Mouse (Mus musculus): ENCODE results near the gene Sfxn1. TPM values are rescaled to one million over a fixed set of nuclear protein-coding genes. Genes with fewer than 3 reads are reported as not detected.

The Sfxn1 gene
- not detected in 2 replicates for polyA plus RNA-seq (2012; ENCODE audit: insufficient read depth, insufficient read length, low replicate concordance, missing spikeins)

DNA sequence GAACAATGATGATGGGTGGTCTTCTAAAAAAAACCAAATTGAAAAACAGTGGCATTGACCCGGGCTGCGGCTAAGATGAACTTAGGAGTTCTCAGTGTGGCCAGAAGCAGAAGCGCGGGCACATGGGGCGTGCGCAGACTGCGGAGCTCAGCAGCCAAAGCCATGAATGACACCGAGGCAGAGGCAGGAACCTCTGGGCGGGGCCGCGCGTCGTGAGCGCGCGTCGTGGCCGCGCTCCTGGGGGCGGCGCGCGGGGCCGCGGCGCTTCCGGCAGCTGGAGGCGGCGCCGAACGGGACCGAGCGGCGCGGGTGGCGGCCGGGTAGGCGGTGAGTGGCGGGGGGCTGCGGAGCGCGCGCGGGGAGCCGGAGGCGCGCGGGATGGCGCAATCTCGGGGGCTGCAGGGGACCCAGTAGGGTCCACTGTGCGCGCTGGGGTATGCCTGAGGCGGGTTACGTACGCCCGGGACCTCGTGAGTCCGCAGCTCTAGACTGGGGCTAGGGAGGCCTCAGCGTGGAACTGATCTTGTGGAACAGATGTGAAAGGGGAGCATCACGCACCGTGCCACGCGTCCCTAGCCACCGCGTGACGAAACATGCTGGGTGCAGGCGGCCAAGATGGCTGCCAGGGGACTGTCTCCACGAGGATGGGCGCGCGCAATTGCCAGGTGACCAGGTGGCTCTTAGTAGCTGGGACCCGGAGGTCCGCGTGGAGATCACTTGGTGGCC is at the start of gene Sfxn1:
Gene Sfxn1 (plus strand): TSS at position 264 of the 726 bp plus-strand sequence.
- under 1% methylated on average over 74 of the region's 74 CpGs for WGBS
- Histone ChIP-seq H3K27ac (ENCODE audit: insufficient read depth, low read depth, low read length) (peak within 1 kb of the TSS; percentile 84), H3K4me3 (ENCODE audit: insufficient read depth, low read depth, low read length) (peak within 1 kb of the TSS; percentile 86), H3K4me1 (ENCODE audit: control insufficient read depth, insufficient read depth, low read length) (no peaks in the 10 kb centered on the region)
- peak; percentile 56; the same call in 1 of the 2 replicates for TF ChIP-seq POLR2A (IDR thresholded peaks at IDR 0.05; ENCODE audit: insufficient read depth, low read depth, low read length)
- no peak for TF ChIP-seq CTCF (IDR thresholded peaks at IDR 0.05; ENCODE audit: insufficient read depth, low read depth, low read length)

DNA sequence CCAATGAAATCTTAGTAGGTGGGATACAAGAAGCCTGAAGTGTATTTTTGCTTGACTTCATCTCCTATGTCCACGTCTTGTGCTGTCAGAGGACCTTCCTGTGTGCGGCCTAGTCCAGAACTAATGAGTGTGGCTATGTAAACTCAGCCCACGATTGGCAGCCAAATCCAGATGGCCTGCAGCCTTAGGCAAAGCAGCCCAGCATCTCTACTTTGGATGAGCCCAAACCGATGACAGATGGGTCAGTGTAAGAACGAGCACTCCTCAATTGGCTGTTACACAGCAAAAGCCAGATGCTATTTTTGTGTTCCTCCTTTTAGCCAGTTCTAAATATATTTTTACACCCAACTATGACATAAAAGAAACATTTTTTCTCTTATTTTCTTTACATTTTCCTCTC is 48.4 kb upstream of the Sfxn1 start:
- 82% methylated on average over 5 of the region's 5 CpGs for WGBS
- H3K4me1 ChIP-seq (ENCODE audit: control insufficient read depth, insufficient read depth, low read length), result no peaks in the 10 kb centered on the region
- H3K4me3 ChIP-seq (ENCODE audit: insufficient read depth, low read depth, low read length), result no peak overlapping the region
- TF ChIP-seq CTCF (IDR thresholded peaks at IDR 0.05; ENCODE audit: insufficient read depth, low read depth, low read length) (no peak), POLR2A (IDR thresholded peaks at IDR 0.05; ENCODE audit: insufficient read depth, low read depth, low read length) (no peak)
- H3K27ac ChIP-seq (ENCODE audit: insufficient read depth, low read depth, low read length), result no peak overlapping the region

DNA sequence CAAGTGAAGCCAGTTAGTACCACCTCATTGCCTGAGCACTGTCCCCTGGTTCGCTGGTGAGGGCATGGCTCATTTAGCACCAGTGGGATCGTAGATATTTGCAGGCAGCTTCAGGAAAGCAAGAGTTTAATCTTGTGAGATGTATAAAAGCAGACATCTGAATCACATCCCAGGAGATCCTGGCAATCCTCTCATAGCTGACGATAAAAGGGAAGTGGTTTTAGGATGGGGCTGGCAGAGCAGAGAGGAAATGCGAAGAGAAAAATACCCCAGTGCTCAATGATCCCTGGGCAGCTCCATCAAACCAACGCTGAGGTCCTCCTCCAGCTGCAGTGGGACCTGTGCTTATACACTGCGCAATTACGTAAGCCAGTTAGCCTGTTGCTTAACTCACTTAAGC is 44.6 kb upstream of the Sfxn1 start:
- no peak overlapping the region for H3K4me3 ChIP-seq (ENCODE audit: insufficient read depth, low read depth, low read length)
- no peak overlapping the region for H3K27ac ChIP-seq (ENCODE audit: insufficient read depth, low read depth, low read length)
- TF ChIP-seq CTCF (IDR thresholded peaks at IDR 0.05; ENCODE audit: insufficient read depth, low read depth, low read length), result no peak
- TF ChIP-seq POLR2A (IDR thresholded peaks at IDR 0.05; ENCODE audit: insufficient read depth, low read depth, low read length), result no peak
- 80% methylated on average over 7 of the region's 7 CpGs for WGBS
- no peaks in the 10 kb centered on the region for H3K4me1 ChIP-seq (ENCODE audit: control insufficient read depth, insufficient read depth, low read length)

DNA sequence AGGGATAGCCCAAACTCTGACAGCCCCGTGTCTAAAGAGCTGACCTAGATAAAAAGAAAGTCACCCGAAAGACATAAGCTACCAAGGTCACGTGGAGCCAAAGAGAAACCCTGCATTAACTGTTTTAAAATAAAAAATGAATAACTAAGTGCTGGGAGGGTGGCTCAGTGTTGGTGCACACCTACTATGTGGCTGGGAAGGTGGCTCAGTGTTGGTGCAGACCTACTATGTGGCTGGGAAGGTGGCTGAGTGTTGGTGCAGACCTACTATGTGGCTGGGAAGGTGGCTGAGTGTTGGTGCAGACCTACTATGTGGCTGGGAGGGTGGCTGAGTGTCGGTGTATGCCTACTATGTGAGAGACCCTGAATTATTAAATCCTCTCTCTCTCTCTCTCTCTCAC is 38.0 kb upstream of the Sfxn1 start:
- no peaks in the 10 kb centered on the region for H3K4me1 ChIP-seq (ENCODE audit: control insufficient read depth, insufficient read depth, low read length)
- no peak for TF ChIP-seq POLR2A (IDR thresholded peaks at IDR 0.05; ENCODE audit: insufficient read depth, low read depth, low read length)
- no peak for TF ChIP-seq CTCF (IDR thresholded peaks at IDR 0.05; ENCODE audit: insufficient read depth, low read depth, low read length)
- H3K27ac ChIP-seq (ENCODE audit: insufficient read depth, low read depth, low read length), result no peak overlapping the region
- 89% methylated on average over 4 of the region's 4 CpGs for WGBS
- H3K4me3 ChIP-seq (ENCODE audit: insufficient read depth, low read depth, low read length), result no peak overlapping the region

DNA sequence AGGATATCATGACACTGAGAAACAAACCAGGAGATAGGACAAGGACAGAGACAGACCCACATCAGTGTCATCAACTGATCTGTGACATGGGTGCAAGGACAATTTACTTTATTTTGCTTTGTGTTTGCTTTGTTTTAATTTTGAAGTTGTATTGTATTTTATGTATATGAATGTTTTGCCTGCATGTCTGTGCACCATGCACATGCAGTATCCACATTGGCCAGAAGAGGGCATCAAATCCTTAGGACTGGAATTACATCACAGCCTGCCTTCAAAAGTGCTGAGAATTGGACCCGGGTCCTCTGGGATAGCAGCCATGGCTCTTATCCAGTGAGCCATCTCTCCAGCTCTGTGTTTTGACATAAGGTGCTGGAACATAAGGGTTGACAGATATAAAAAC is 36.1 kb upstream of the Sfxn1 start:
- 75% methylated on average over 1 of the region's 1 CpGs for WGBS
- Histone ChIP-seq H3K27ac (ENCODE audit: insufficient read depth, low read depth, low read length) (no peak overlapping the region), H3K4me3 (ENCODE audit: insufficient read depth, low read depth, low read length) (no peak overlapping the region), H3K4me1 (ENCODE audit: control insufficient read depth, insufficient read depth, low read length) (no peaks in the 10 kb centered on the region)
- TF ChIP-seq POLR2A (IDR thresholded peaks at IDR 0.05; ENCODE audit: insufficient read depth, low read depth, low read length), result no peak
- no peak for TF ChIP-seq CTCF (IDR thresholded peaks at IDR 0.05; ENCODE audit: insufficient read depth, low read depth, low read length)

DNA sequence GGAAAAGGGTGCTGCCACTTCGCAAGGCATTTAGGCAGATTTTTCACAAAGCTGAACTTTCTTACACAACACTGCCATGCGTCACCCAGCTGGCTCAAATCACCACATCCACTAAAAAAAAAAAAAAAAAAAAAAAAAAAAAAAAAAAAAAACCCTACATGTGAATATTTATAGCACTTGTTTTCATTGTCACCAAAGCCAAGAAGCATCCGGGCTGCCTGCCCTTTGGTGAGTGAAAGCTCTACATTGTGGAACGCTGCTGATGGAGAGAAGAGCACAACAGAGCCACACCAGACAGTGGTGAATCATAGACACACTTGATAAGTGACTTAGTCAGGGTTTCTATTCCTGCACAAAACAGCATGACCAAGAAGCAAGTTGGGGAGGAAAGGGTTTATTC is 33.7 kb upstream of the Sfxn1 start:
- Histone ChIP-seq H3K4me3 (ENCODE audit: insufficient read depth, low read depth, low read length) (no peak overlapping the region), H3K27ac (ENCODE audit: insufficient read depth, low read depth, low read length) (no peak overlapping the region), H3K4me1 (ENCODE audit: control insufficient read depth, insufficient read depth, low read length) (no peaks in the 10 kb centered on the region)
- WGBS, result 74% methylated on average over 4 of the region's 4 CpGs
- TF ChIP-seq CTCF (IDR thresholded peaks at IDR 0.05; ENCODE audit: insufficient read depth, low read depth, low read length), result no peak
- no peak for TF ChIP-seq POLR2A (IDR thresholded peaks at IDR 0.05; ENCODE audit: insufficient read depth, low read depth, low read length)

DNA sequence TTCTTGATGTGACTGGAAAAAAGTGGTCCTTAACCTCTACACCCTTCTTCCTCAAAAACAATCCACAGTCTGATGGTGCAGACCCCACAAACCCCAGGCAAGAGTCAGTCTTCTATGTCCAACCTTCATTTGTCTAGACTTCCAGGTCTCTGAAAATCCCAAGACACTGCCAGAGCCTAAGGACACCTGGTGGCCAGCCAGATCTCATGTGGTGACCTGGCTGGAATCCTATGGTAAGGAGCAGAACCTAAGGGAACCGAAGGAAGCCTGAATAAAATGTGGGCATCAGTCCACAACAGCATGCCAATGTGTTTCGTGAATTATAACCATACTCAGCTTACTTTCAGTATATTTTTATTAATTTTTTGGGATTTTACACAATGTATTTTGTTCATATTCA is 31.4 kb upstream of the Sfxn1 start:
- 87% methylated on average over 2 of the region's 2 CpGs for WGBS
- TF ChIP-seq CTCF (IDR thresholded peaks at IDR 0.05; ENCODE audit: insufficient read depth, low read depth, low read length) (no peak), POLR2A (IDR thresholded peaks at IDR 0.05; ENCODE audit: insufficient read depth, low read depth, low read length) (no peak)

DNA sequence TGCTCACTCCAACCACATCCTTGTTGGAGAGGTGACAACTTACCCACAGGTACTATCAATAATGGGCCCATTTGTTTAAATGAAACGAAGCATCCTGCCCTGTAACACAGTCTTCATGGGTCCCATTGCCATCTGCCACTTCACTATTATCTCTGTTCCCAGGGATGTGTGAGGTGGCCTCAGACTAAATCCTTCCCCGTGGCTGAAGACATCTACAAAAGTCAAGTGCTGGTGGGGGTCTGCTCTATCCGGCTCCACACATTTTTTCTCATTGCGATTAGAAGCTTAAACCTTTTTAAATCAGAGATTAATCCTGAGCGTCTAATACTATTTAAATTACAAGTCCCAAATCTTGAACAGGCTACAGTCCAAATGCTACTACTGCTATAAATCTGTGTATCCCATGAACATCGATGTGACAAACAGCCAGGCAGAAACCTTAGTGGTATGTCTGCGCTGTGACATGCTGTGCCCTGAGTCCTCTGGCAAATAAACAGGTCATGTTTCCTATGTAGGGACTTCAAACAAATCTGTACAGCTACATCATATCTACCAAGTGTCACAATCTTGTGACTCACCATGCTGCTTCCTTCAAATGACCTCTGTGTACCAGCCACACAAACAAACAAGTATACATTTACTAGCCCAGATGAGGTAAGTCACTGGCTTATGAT is 22.9 kb upstream of the Sfxn1 start:
- no peaks in the 10 kb centered on the region; the same call in 1 of the 2 replicates for H3K4me1 ChIP-seq (ENCODE audit: control insufficient read depth, insufficient read depth, low read length)
- H3K4me3 ChIP-seq (ENCODE audit: insufficient read depth, low read depth, low read length), result no peak overlapping the region
- H3K27ac ChIP-seq (ENCODE audit: insufficient read depth, low read depth, low read length), result no peak overlapping the region
- TF ChIP-seq CTCF (IDR thresholded peaks at IDR 0.05; ENCODE audit: insufficient read depth, low read depth, low read length), result no peak
- no peak for TF ChIP-seq POLR2A (IDR thresholded peaks at IDR 0.05; ENCODE audit: insufficient read depth, low read depth, low read length)
- WGBS, result 94% methylated on average over 7 of the region's 7 CpGs

More for the DNA sequence above, 31.4 kb upstream of the Sfxn1 start:
- no peaks in the 10 kb centered on the region for H3K4me1 ChIP-seq (ENCODE audit: control insufficient read depth, insufficient read depth, low read length)
- no peak overlapping the region for H3K27ac ChIP-seq (ENCODE audit: insufficient read depth, low read depth, low read length)
- H3K4me3 ChIP-seq (ENCODE audit: insufficient read depth, low read depth, low read length), result no peak overlapping the region

DNA sequence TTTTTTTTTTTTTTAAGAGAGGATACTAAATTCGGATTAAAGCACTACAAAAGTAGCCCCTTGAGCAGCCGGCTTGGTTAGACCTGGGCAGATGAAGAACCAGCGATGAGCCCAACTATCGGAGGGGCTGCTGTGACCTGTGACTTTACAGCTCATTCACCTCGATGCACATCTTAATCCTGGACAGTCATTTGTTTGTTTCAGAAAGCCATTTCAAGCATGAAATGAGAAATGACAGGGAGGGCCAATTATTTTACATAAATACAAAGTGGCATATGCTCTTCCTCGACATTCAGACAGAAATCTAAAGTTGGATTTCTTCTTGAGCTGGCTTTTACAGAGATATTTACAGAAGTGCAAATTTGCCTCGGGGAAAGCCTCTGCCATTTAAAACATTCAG is 20.0 kb upstream of the Sfxn1 start:
- Histone ChIP-seq H3K4me3 (ENCODE audit: insufficient read depth, low read depth, low read length) (no peak overlapping the region), H3K27ac (ENCODE audit: insufficient read depth, low read depth, low read length) (no peak overlapping the region), H3K4me1 (ENCODE audit: control insufficient read depth, insufficient read depth, low read length) (peaks cover 10% of the 10 kb centered on the region)
- TF ChIP-seq CTCF (IDR thresholded peaks at IDR 0.05; ENCODE audit: insufficient read depth, low read depth, low read length) (no peak), POLR2A (IDR thresholded peaks at IDR 0.05; ENCODE audit: insufficient read depth, low read depth, low read length) (no peak)
- WGBS, result 68% methylated on average over 7 of the region's 7 CpGs

All from olfactory bulb, adult 2 months (tissue).